Mouse (Mus musculus) liver, embryonic 14.5 days (tissue): ENCODE measurements at regions not wholly inside any gene's neighbourhood (a gene's known extent, or its start where the extent isn't known, plus 50 kb on each side); places are given as distances from the start of the nearest gene placed in this dataset.

Experiments used
- ATAC-seq: fragments of 200-750 bp; cut with Nextera tagmentation; 2 replicates; pipeline ENCODE4 v1.8.0; 2017; ENCODE audit warnings: moderate number of reproducible peaks, mild to moderate bottlenecking, moderate library complexity; ENCODE audit not compliant: insufficient read depth
- DNase-seq, 3 experiments: peaks; one replicate each; pipeline ENCODE4 v3.0.0-alpha.2; 2012 to 2013; ENCODE audit warnings: low read depth in 3 of 3, low spot score in 3 of 3
- H3K27ac ChIP-seq: fragments of 300-500 bp; sonication (generic); 2 replicates; pipeline ENCODE4 v1.5.1; 2014; ENCODE audit warnings: moderate library complexity, mild to moderate bottlenecking, control low read depth, inconsistent platforms
- H3K27me3 ChIP-seq: fragments of 300-500 bp; sonication (generic); 2 replicates; pipeline ENCODE4 v1.6.1; 2014; ENCODE audit warnings: mild to moderate bottlenecking, low read length, moderate library complexity; ENCODE audit not compliant: control insufficient read depth, insufficient read depth
- H3K36me3 ChIP-seq: fragments of 300-500 bp; sonication (generic); replicated peaks from 2 replicates; pipeline ENCODE4 v1.6.1; 2014; ENCODE audit warnings: low read depth; ENCODE audit not compliant: control insufficient read depth, insufficient read depth
- H3K4me1 ChIP-seq, 2 experiments: fragments of 200-500 bp in 1 of 2; fragments of 300-500 bp in 1 of 2; sonication (generic) in 1 of 2; replicated peaks; 2 replicates each; pipeline ENCODE4 v1.6.1; 2012 to 2014; ENCODE audit warnings: antibody characterized with exemption in 1 of 2, inconsistent platforms in 1 of 2, low read length in 1 of 2; ENCODE audit not compliant: control insufficient read depth in 2 of 2, insufficient read depth in 2 of 2
- H3K4me2 ChIP-seq: fragments of 300-500 bp; sonication (generic); 2 replicates; pipeline ENCODE4 v1.6.1; 2014; ENCODE audit warnings: low read depth, mild to moderate bottlenecking, control low read depth, moderate library complexity
- H3K4me3 ChIP-seq, 2 experiments: fragments of 200-500 bp in 1 of 2; fragments of 300-500 bp in 1 of 2; sonication (generic) in 1 of 2; 2 replicates each; pipeline ENCODE4 v1.5.1; 2012 to 2014; ENCODE audit warnings: low read depth in 2 of 2, low read length in 2 of 2, mild to moderate bottlenecking in 2 of 2, control low read depth in 1 of 2, inconsistent platforms in 1 of 2, moderate library complexity in 1 of 2; ENCODE audit not compliant: insufficient read depth in 1 of 2
- H3K9ac ChIP-seq: fragments of 300-500 bp; sonication (generic); replicated peaks from 2 replicates; pipeline ENCODE4 v1.6.1; 2014; ENCODE audit warnings: mild to moderate bottlenecking, control low read depth, moderate library complexity
- H3K9me3 ChIP-seq: fragments of 300-500 bp; sonication (generic); 2 replicates; pipeline ENCODE4 v1.6.1; 2016; ENCODE audit warnings: low read length, mixed read lengths; ENCODE audit not compliant: control insufficient read depth
- CTCF ChIP-seq: IDR thresholded peaks from 2 replicates; pipeline ENCODE4 v1.5.1; 2016; ENCODE audit warnings: antibody characterized with exemption, low read depth, control low read depth
- EP300 ChIP-seq: IDR thresholded peaks from 2 replicates; pipeline ENCODE4 v1.6.1; 2016; ENCODE audit warnings: antibody characterized with exemption, low read depth
- WGBS: fragments of 180-500 bp; shearing (Covaris S2); extraction: QIAGEN DNeasy Blood & Tissue Kit; methylation state at CpG from one replicate; pipeline ENCODE4 v1.1.7; 2014; ENCODE audit not compliant: insufficient replicate concordance; 5-methylcytosine and 5-hydroxymethylcytosine counted together

DNA sequence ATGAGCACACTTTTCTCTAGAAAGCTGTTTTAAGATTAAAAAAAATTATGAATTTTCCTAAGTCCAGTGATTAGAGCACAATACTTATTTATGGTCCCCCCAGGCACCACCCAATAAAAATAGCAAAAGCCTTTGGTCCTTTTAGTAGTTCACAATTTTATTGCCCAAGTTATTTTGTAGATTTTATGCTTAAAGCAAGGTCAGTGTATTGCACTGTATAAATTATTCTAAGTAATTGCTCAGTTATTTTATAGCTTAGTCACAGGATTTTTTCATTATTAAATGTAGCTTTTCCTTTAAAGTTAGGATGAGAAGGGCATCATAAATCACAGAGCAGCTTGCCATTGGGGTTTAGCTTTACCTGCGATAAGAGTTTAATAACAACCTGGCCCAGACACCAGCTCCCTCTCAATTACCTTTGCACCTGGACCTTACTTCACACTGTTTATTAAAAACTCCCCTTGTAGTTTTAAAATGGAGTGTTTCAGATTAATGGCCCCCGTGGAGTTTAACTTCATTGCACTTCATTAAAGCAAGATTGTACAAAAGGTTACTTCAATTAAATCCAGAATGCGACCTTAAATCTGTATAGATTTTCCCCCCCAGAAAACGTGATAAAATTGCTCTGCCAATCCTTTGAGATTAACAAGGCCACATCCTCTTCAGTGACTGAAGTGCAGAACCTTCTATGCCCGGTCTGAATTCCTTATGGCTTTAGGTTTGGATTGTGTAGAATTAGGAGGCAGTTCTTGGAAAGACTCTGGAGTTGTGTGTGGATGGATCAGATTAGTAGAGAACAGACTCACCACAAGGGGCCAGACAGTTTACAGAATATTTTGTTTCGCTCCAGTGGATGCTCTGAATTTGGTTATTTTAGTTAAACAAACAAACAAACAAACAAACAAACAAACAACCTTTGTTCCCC, 176.1 kb upstream of the Frg1 start:
- 46% methylated on average over 6 of the region's 6 CpGs for WGBS
- TF ChIP-seq CTCF (no peak), EP300 (no peak)
- Histone ChIP-seq H3K4me2 (no peak overlapping the region), H3K4me1 (no peaks in the 10 kb centered on the region), H3K27ac (no peak overlapping the region), H3K9ac (no peak overlapping the region), H3K4me3 (no peak overlapping the region), H3K9me3 (no peaks in the 10 kb centered on the region), H3K27me3 (no peaks in the 10 kb centered on the region), H3K36me3 (no peaks in the 10 kb centered on the region)
- DNase-seq (no peak), ATAC-seq (no peak)

DNA sequence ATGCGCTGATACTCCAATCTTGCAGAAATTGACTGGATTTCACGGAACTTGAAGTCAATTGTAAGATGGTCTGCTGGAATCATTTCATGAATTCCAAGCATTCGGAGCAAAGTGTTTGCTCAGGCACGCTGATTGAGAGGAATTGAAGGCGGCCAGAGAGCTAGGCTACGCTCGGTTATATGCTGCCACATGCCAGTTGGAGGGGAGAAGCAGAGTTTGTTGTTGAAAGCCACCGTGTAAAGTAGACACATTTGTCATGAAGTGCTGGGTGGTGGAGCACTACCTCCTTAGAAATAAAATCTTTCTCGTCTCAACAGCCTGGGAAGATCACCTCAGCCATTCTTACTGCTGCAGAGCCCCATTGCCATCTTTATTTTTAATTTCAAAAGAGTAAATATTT, 175.3 kb upstream of the Frg1 start:
- ATAC-seq, result no peak

DNA sequence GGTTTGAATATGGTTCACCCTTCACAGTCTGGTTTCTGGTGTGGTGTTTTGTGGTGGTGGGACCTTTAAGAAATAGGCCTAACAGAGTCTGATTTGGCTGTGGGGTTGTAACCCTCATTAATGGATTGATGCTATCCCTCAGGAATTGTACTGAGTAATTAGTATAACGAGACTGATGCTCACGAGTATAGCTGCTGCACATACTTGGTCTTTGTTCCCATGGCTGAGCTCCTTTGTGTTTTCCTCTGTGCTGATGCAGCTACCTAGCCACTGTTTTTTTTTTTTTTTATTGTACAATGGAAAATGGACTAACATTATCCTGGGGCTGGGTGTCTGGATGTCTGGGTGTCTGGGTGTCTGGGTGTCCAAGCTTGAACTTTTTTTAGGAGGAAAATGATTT, 171.3 kb upstream of the Frg1 start:
- H3K4me2 ChIP-seq, result no peak overlapping the region
- 54% methylated on average over 2 of the region's 2 CpGs for WGBS
- H3K4me1 ChIP-seq, result no peaks in the 10 kb centered on the region
- H3K4me3 ChIP-seq, result no peak overlapping the region
- H3K36me3 ChIP-seq, result no peaks in the 10 kb centered on the region
- DNase-seq (no peak), ATAC-seq (no peak)
- no peak overlapping the region for H3K9ac ChIP-seq
- H3K27ac ChIP-seq, result no peak overlapping the region
- H3K9me3 ChIP-seq, result no peaks in the 10 kb centered on the region
- H3K27me3 ChIP-seq, result no peaks in the 10 kb centered on the region
- TF ChIP-seq CTCF (no peak), EP300 (no peak)

More for the DNA sequence above, 175.3 kb upstream of the Frg1 start:
- Histone ChIP-seq H3K4me3 (no peak overlapping the region), H3K27me3 (no peaks in the 10 kb centered on the region), H3K9ac (no peak overlapping the region), H3K9me3 (no peaks in the 10 kb centered on the region), H3K4me2 (no peak overlapping the region), H3K27ac (no peak overlapping the region), H3K4me1 (no peaks in the 10 kb centered on the region), H3K36me3 (no peaks in the 10 kb centered on the region)
- DNase-seq, result no peak
- WGBS, result 62% methylated on average over 9 of the region's 9 CpGs
- TF ChIP-seq CTCF, result no peak
- no peak for TF ChIP-seq EP300

DNA sequence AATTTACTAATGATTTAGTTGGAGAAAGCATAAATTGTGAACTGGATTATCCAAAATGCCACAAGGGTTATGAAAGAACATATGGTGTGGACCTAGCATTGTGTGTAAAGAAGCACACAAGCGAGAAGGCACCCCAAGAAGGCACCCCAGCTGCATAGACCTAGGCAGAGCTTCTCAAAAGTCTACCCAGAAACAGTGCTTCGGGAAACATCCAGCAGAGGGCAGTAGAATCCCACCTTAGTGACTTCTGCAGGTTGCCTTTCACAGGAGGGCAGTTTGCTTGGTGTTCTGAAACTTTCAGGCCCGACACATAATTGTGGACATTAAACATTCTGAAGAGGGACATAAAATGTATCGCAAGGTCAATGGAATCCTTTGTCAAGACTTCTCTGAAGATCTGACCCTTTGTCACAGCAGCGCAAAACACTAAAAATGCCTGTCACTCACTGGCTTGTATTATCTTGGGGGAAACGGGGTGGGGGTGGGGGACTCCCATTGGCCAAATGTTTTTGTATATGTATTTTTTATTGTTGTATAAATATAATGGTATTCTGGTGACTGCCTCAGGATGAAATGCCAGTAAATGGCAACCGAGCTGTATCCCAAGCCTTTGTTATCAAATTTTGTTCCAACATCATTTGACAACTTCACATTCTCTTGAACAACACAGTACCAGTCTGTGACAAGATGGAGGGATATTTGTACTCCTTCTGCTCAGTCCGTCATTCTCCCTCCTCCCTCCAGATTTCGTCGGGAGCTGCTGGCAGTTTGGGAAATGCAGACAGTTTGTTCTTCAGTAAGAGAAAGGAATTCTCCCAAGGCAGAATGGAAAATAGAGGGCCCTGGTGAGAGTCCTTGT, 156.4 kb upstream of the Frg1 start:
- Histone ChIP-seq H3K9me3 (no peaks in the 10 kb centered on the region), H3K4me3 (no peak overlapping the region), H3K9ac (no peak overlapping the region), H3K4me2 (no peak overlapping the region), H3K27ac (no peak overlapping the region), H3K27me3 (no peaks in the 10 kb centered on the region), H3K4me1 (no peaks in the 10 kb centered on the region), H3K36me3 (no peaks in the 10 kb centered on the region)
- DNase-seq, result peak in 2 of 3 experiments; percentile 1 to 14
- TF ChIP-seq EP300 (no peak), CTCF (peak; percentile 68)
- ATAC-seq, result no peak
- WGBS, result 47% methylated on average over 10 of the region's 10 CpGs

DNA sequence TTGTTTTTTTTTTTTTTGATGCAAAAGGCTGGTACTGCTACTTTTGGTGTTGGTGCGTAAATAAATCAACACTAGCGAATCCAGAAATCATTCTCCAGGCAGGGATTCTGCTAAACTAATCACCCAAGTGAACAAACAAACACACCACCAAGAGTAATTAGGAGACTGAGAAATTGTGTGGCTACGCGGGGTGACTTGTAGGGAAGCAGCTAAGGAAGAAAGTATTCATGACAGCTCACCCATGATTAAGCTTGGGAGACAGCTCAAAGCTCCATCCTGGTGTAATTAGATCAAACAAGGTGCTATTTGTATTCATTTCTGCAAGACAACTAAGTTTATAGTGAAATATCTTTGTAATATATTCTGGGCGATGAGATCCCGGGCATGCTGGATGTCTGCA, 153.7 kb upstream of the Frg1 start:
- DNase-seq (no peak), ATAC-seq (no peak)
- no peak overlapping the region for H3K9ac ChIP-seq
- H3K4me3 ChIP-seq, result no peak overlapping the region
- no peak for TF ChIP-seq EP300
- no peak for TF ChIP-seq CTCF
- H3K4me2 ChIP-seq, result no peak overlapping the region
- H3K9me3 ChIP-seq, result no peaks in the 10 kb centered on the region
- no peaks in the 10 kb centered on the region for H3K27me3 ChIP-seq
- whole genome bisulfite sequencing, result 69% methylated on average over 6 of the region's 6 CpGs
- H3K36me3 ChIP-seq, result no peaks in the 10 kb centered on the region
- H3K4me1 ChIP-seq, result no peaks in the 10 kb centered on the region
- no peak overlapping the region for H3K27ac ChIP-seq
